Mouse (Mus musculus): ENCODE measurements at regions not wholly inside any gene's neighbourhood (a gene's known extent, or its start where the extent isn't known, plus 50 kb on each side); places are given as distances from the start of the nearest gene placed in this dataset.

DNA sequence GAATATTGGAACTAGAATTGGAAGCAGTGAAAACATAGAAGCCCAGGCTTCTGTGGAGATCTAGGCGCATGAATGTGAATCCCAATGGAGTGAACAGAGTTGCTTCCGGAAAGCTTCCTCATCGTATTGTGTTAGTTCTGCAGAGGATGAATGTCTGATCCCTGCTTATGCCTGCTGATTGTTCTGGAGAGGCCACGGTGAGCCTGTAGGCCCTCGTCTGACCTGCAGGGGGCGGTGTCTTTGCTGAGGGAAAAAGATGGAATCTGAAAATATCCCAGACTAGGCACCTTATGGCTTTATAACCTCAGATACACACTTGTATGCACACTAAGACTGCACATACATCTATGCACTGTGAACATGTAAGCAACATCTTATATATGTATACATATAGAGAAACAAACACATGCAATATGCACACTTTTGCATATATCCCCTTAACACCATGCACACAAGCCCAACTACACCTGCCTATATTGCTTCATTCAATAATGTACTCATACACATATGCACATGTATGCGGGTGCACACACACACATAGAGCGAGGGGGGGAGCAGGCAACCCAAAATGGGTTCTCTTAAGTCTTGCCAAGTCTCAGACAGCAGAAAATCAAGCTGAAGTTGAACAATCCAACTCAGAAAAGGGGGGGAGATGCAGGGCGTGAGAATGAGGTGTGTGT lies 68.1 kb downstream of the Pja1 start:
- WGBS = 46% methylated on average over 9 of the region's 9 CpGs
- no peaks in the 10 kb centered on the region for H3K9me3 ChIP-seq (ENCODE audit: low read length)
- no peak overlapping the region for H3K27ac ChIP-seq (ENCODE audit: low read depth, low read length)
- H3K4me3 ChIP-seq (ENCODE audit: low read depth, low read length) = no peak overlapping the region
- H3K27me3 ChIP-seq (ENCODE audit: insufficient read depth, low read length) = no peaks in the 10 kb centered on the region
- ATAC-seq (peak; percentile 42; the same call in 1 of the 2 replicates), DNase-seq (peak; percentile 30)
- no peaks in the 10 kb centered on the region for H3K4me1 ChIP-seq (ENCODE audit: insufficient read depth)
- no peak overlapping the region for H3K4me2 ChIP-seq (ENCODE audit: low read depth)
- peak; percentile 51 for TF ChIP-seq CTCF (IDR thresholded peaks at IDR 0.05; ENCODE audit: low read depth)
- no peak overlapping the region for H3K9ac ChIP-seq
- H3K36me3 ChIP-seq (ENCODE audit: insufficient read depth) = no peaks in the 10 kb centered on the region

DNA sequence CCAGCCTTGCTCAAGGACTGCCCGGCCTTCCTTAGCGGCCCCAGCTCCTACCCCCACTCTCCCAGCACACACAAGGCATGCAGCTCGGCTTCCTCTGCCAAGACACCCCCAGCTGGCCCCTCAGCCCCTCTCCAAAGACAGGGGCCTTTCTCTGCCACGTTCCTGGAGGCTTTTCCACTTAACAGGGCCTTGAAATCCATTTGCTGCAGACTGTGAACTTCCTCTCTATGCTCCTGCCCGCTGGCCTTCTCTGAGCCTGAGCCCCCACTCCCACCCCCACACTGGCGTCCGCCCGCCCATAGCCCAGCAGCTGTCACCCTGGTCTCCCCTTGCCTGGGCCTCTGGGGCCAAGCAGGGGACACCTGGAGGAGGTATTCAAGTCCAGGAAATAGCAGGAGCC lies 73.7 kb downstream of the Pja1 start:
- DNase-seq = no peak
- TF ChIP-seq CTCF (IDR thresholded peaks at IDR 0.05; ENCODE audit: low read depth) = no peak
- no peak overlapping the region for H3K4me3 ChIP-seq (ENCODE audit: low read depth, low read length)
- no peak overlapping the region for H3K9ac ChIP-seq
- no peak overlapping the region for H3K4me2 ChIP-seq (ENCODE audit: low read depth)
- no peaks in the 10 kb centered on the region for H3K9me3 ChIP-seq (ENCODE audit: low read length)
- no peaks in the 10 kb centered on the region for H3K27me3 ChIP-seq (ENCODE audit: insufficient read depth, low read length)
- H3K27ac ChIP-seq (ENCODE audit: low read depth, low read length) = no peak overlapping the region
- ATAC-seq = no peak
- whole genome bisulfite sequencing = 43% methylated on average over 8 of the region's 8 CpGs
- no peaks in the 10 kb centered on the region for H3K4me1 ChIP-seq (ENCODE audit: insufficient read depth)
- no peaks in the 10 kb centered on the region for H3K36me3 ChIP-seq (ENCODE audit: insufficient read depth)

- ATAC-seq (no peak), DNase-seq (no peak)
- Histone ChIP-seq H3K27me3 (ENCODE audit: insufficient read depth, low read length) (no peaks in the 10 kb centered on the region), H3K4me3 (ENCODE audit: low read depth, low read length) (no peak overlapping the region), H3K4me2 (ENCODE audit: low read depth) (no peak overlapping the region), H3K9ac (no peak overlapping the region), H3K9me3 (ENCODE audit: low read length) (no peaks in the 10 kb centered on the region), H3K4me1 (ENCODE audit: insufficient read depth) (no peaks in the 10 kb centered on the region), H3K36me3 (ENCODE audit: insufficient read depth) (no peaks in the 10 kb centered on the region), H3K27ac (ENCODE audit: low read depth, low read length) (no peak overlapping the region)
- no peak for TF ChIP-seq CTCF (IDR thresholded peaks at IDR 0.05; ENCODE audit: low read depth)
- WGBS = 71% methylated on average over 6 of the region's 6 CpGs
Measured at GRCm38 (mm10) chrX:99396180-99396579, 74.9 kb downstream of the Pja1 start.

DNA sequence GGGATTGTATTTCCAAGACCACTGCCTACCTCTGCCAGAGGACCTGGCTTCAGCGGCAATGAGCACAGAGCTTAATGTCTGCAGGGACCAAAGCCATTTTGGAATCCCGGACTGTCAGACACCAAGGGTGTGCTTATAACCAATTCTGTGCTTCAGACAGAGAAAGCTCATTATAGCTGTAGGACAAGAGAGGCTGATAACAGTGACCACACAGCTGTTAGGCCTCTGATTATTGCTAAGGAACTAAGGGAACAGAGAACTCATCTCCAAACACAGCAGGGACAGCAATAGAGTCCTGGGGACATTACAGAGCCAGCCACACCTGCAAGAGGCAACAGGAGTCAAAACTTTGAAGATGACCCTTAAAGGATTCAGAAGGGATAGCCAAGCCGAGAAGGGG lies 76.0 kb downstream of the Pja1 start:
- Histone ChIP-seq H3K4me1 (ENCODE audit: insufficient read depth) (no peaks in the 10 kb centered on the region), H3K27me3 (ENCODE audit: insufficient read depth, low read length) (no peaks in the 10 kb centered on the region), H3K4me3 (ENCODE audit: low read depth, low read length) (no peak overlapping the region), H3K27ac (ENCODE audit: low read depth, low read length) (no peak overlapping the region), H3K9me3 (ENCODE audit: low read length) (no peaks in the 10 kb centered on the region), H3K36me3 (ENCODE audit: insufficient read depth) (no peaks in the 10 kb centered on the region), H3K9ac (no peak overlapping the region), H3K4me2 (ENCODE audit: low read depth) (no peak overlapping the region)
- no peak for ATAC-seq
- DNase-seq = no peak
- 87% methylated on average over 3 of the region's 3 CpGs for WGBS
- TF ChIP-seq CTCF (IDR thresholded peaks at IDR 0.05; ENCODE audit: low read depth) = no peak

DNA sequence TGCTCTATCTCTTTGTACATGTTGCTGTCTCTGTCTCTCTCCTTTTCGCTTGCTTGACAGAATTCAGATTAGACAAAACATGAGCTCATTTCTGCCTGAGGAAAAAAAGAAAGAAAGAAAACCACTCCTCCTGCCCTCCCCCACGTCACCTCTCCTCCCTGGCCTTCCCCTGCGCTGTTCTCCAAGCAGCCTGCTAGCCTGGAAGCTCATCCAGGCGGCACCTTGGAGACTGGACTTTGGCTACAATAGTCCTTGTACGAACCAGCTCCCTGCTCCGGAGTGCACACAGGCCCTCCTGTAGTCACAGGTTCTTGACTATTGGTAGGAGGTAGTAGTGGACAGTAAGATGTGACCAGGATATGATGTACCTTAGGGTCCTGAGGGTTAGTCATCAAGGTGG lies 79.4 kb downstream of the Pja1 start:
- 53% methylated on average over 6 of the region's 6 CpGs for WGBS
- Histone ChIP-seq H3K27ac (ENCODE audit: low read depth, low read length) (no peak overlapping the region), H3K27me3 (ENCODE audit: insufficient read depth, low read length) (no peaks in the 10 kb centered on the region), H3K4me1 (ENCODE audit: insufficient read depth) (no peaks in the 10 kb centered on the region), H3K4me3 (ENCODE audit: low read depth, low read length) (no peak overlapping the region), H3K36me3 (ENCODE audit: insufficient read depth) (no peaks in the 10 kb centered on the region), H3K9me3 (ENCODE audit: low read length) (no peaks in the 10 kb centered on the region), H3K9ac (no peak overlapping the region), H3K4me2 (ENCODE audit: low read depth) (no peak overlapping the region)
- TF ChIP-seq CTCF (IDR thresholded peaks at IDR 0.05; ENCODE audit: low read depth) = no peak
- DNase-seq = no peak
- peak; percentile 25; the same call in 1 of the 2 replicates for ATAC-seq

GRCm38 (mm10) chrX:99390462-99390838 lies 80.6 kb downstream of the Pja1 start:
- H3K4me1 ChIP-seq (ENCODE audit: insufficient read depth) = no peaks in the 10 kb centered on the region
- no peak overlapping the region for H3K27ac ChIP-seq (ENCODE audit: low read depth, low read length)
- no peak for DNase-seq
- WGBS = 63% methylated on average over 2 of the region's 2 CpGs
- no peak overlapping the region for H3K4me3 ChIP-seq (ENCODE audit: low read depth, low read length)
- no peaks in the 10 kb centered on the region for H3K27me3 ChIP-seq (ENCODE audit: insufficient read depth, low read length)
- no peak for ATAC-seq
- no peaks in the 10 kb centered on the region for H3K36me3 ChIP-seq (ENCODE audit: insufficient read depth)
- H3K9me3 ChIP-seq (ENCODE audit: low read length) = no peaks in the 10 kb centered on the region
- no peak for TF ChIP-seq CTCF (IDR thresholded peaks at IDR 0.05; ENCODE audit: low read depth)
- H3K4me2 ChIP-seq (ENCODE audit: low read depth) = no peak overlapping the region
- no peak overlapping the region for H3K9ac ChIP-seq

DNA sequence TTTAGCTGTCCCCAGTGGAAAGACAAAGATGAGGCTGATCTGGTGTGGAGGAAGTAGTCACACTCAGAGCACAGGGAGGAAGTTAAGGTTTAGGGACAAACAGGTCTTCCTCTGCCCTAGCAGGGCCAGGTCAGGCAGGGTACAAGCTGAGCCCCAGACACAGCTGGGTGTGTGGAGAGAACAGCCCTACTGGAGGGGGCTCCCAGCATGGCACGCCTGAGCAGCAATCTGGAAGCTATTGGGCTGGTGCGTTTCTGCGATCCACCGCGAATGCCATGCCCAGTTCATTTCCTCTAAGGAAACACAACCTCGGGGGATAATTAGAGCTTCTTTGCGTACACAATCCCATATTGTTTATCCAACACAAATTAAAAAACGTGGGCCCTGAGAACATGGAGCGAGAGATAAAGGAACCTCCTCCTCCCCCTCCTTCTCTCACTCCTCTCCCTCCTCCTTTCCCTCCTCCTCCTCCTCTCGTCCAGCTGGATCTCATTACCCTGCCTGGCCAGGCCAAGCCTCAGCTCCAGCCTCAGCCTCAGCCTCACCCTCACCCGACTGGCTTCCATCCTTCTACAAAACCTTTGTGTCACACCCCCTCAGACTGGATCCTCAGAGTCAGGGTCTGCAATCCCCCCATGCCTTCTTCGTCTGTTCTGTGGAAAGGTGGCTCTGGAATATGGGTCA lies 81.2 kb downstream of the Pja1 start:
- WGBS = 53% methylated on average over 12 of the region's 12 CpGs
- no peak overlapping the region for H3K4me2 ChIP-seq (ENCODE audit: low read depth)
- no peak overlapping the region for H3K9ac ChIP-seq
- no peaks in the 10 kb centered on the region for H3K4me1 ChIP-seq (ENCODE audit: insufficient read depth)
- no peak for ATAC-seq
- DNase-seq = no peak
- H3K27me3 ChIP-seq (ENCODE audit: insufficient read depth, low read length) = no peaks in the 10 kb centered on the region
- no peak overlapping the region for H3K27ac ChIP-seq (ENCODE audit: low read depth, low read length)
- no peaks in the 10 kb centered on the region for H3K36me3 ChIP-seq (ENCODE audit: insufficient read depth)
- no peak for TF ChIP-seq CTCF (IDR thresholded peaks at IDR 0.05; ENCODE audit: low read depth)
- no peak overlapping the region for H3K4me3 ChIP-seq (ENCODE audit: low read depth, low read length)
- H3K9me3 ChIP-seq (ENCODE audit: low read length) = no peaks in the 10 kb centered on the region

All from forebrain, postnatal 0 days (tissue).